Comparison of ENCODE assay signal across 22 mouse cellular contexts in genomic region chr17:66092065-66092464, GRCm38 (mm10).
"Had no signal": no experiment of that assay in that cellular context is flagged by ENCODE, and none has a peak within 500 bp of the region (broad histone marks: within the 10 kb centered on the region; RNA-seq: fewer than 3 reads in every experiment).

No protein-coding gene starts in this region.

- ATAC-seq: hindbrain, embryonic 16.5 days; intestine, embryonic 15.5 days; intestine, postnatal 0 days; liver, embryonic 12.5 days had no signal

- H3K4me2 ChIP-seq: heart, embryonic 12.5 days; hindbrain, embryonic 12.5 days; hindbrain, embryonic 14.5 days; intestine, embryonic 15.5 days; limb, embryonic 12.5 days; liver, embryonic 12.5 days had no signal

- H3K4me3 ChIP-seq: gastrocnemius, adult 2 months; heart, adult 2 months; heart, embryonic 12.5 days; hindbrain, embryonic 10.5 days; hindbrain, embryonic 12.5 days; intestine, embryonic 15.5 days; limb, embryonic 12.5 days; liver, embryonic 12.5 days had no signal

- H3K9ac ChIP-seq: heart, embryonic 12.5 days; hindbrain, embryonic 12.5 days; hindbrain, embryonic 14.5 days; intestine, embryonic 15.5 days; limb, embryonic 12.5 days; liver, embryonic 12.5 days had no signal

- H3K4me1 ChIP-seq: heart, embryonic 12.5 days; hindbrain, embryonic 10.5 days; hindbrain, embryonic 12.5 days; intestine, embryonic 15.5 days; limb, embryonic 12.5 days; liver, embryonic 12.5 days had no signal

- H3K27ac ChIP-seq: gastrocnemius, adult 2 months; heart, adult 2 months; hindbrain, embryonic 10.5 days; hindbrain, embryonic 12.5 days; hindbrain, embryonic 14.5 days; intestine, embryonic 15.5 days; limb, embryonic 12.5 days; liver, embryonic 12.5 days had no signal

- H3K9me3 ChIP-seq: heart, embryonic 12.5 days; hindbrain, embryonic 10.5 days; hindbrain, embryonic 12.5 days; intestine, embryonic 15.5 days; limb, embryonic 12.5 days; liver, embryonic 12.5 days had no signal

- DNase-seq: gastrocnemius, adult 2 months; gastrocnemius, postnatal 10 days; gastrocnemius, postnatal 25 days; heart, adult 2 months; heart, postnatal 10 days; heart, postnatal 4 days; kidney, adult 18-20 months; kidney, adult 8-10 months; kidney, postnatal 10 days; kidney, postnatal 36 days; layer of hippocampus, adult 9-11 months; layer of hippocampus, postnatal 36 days; left cerebral cortex, postnatal 4 days had no signal

- H3K27me3 ChIP-seq: heart, embryonic 12.5 days; hindbrain, embryonic 12.5 days; intestine, embryonic 15.5 days; limb, embryonic 12.5 days; liver, embryonic 12.5 days had no signal
